Mouse (Mus musculus): ENCODE measurements around the gene Frmd8.
"Not testable (repeated sequence)": the region's sequence is repeated elsewhere in the genome, so short reads cannot be mapped to it uniquely, and the experiment has no call there.

Gene Frmd8

GRCm38 (mm10) chr19:5892262-5892661, 17.2 kb upstream of the Frmd8 start:
- Histone ChIP-seq H3K9me3 (ENCODE audit: low read length) (no peaks in the 10 kb centered on the region), H3K4me3 (replicated peaks; ENCODE audit: low read length) (peak overlapping the region; percentile 77; the same call in 1 of the 2 replicates), H3K36me3 (ENCODE audit: insufficient read depth, low read length) (peaks cover 28% of the 10 kb centered on the region), H3K4me1 (replicated peaks; ENCODE audit: low read depth, low read length) (peaks cover 28% of the 10 kb centered on the region), H3K27me3 (ENCODE audit: insufficient read depth, low read length) (peaks cover 13% of the 10 kb centered on the region)
- TF ChIP-seq POU5F1 (IDR thresholded peaks at IDR 0.05; ENCODE audit: borderline replicate concordance, low read length) = no peak
- no peak for TF ChIP-seq CTCF (conservative IDR thresholded peaks at IDR 0.05; ENCODE audit: low read length)
- TF ChIP-seq NANOG (IDR thresholded peaks at IDR 0.05; ENCODE audit: borderline replicate concordance, low read length) = no peak

- H3K4me3 ChIP-seq (replicated peaks; ENCODE audit: low read length) = no peak overlapping the region; the same call in 1 of the 2 replicates
- no peak for TF ChIP-seq NANOG (IDR thresholded peaks at IDR 0.05; ENCODE audit: borderline replicate concordance, low read length)
- TF ChIP-seq CTCF (conservative IDR thresholded peaks at IDR 0.05; ENCODE audit: low read length) = no peak
- TF ChIP-seq POU5F1 (IDR thresholded peaks at IDR 0.05; ENCODE audit: borderline replicate concordance, low read length) = no peak
- H3K4me1 ChIP-seq (replicated peaks; ENCODE audit: low read depth, low read length) = peaks cover 28% of the 10 kb centered on the region
- no peaks in the 10 kb centered on the region for H3K9me3 ChIP-seq (ENCODE audit: low read length)
- peaks cover 22% of the 10 kb centered on the region for H3K36me3 ChIP-seq (ENCODE audit: insufficient read depth, low read length)
- H3K27me3 ChIP-seq (ENCODE audit: insufficient read depth, low read length) = peaks cover 13% of the 10 kb centered on the region
These were observed 16.6 kb upstream of the Frmd8 start for GRCm38 (mm10) chr19:5891521-5892258.

- no peak for TF ChIP-seq POU5F1 (IDR thresholded peaks at IDR 0.05; ENCODE audit: borderline replicate concordance, low read length)
- Histone ChIP-seq H3K36me3 (ENCODE audit: insufficient read depth, low read length) (peaks cover 9% of the 10 kb centered on the region), H3K9me3 (ENCODE audit: low read length) (no peaks in the 10 kb centered on the region), H3K27me3 (ENCODE audit: insufficient read depth, low read length) (peaks cover 13% of the 10 kb centered on the region), H3K4me1 (replicated peaks; ENCODE audit: low read depth, low read length) (peaks cover 32% of the 10 kb centered on the region), H3K4me3 (replicated peaks; ENCODE audit: low read length) (no peak overlapping the region)
These were observed 14.1 kb upstream of the Frmd8 start for GRCm38 (mm10) chr19:5889211-5889610.

- Histone ChIP-seq H3K4me1 (replicated peaks; ENCODE audit: low read depth, low read length) (peaks cover 29% of the 10 kb centered on the region), H3K27me3 (ENCODE audit: insufficient read depth, low read length) (peaks cover under 1% of the 10 kb centered on the region; the same call in 1 of the 2 replicates), H3K9me3 (ENCODE audit: low read length) (no peaks in the 10 kb centered on the region), H3K36me3 (ENCODE audit: insufficient read depth, low read length) (peaks cover 9% of the 10 kb centered on the region), H3K4me3 (replicated peaks; ENCODE audit: low read length) (no peak overlapping the region)
- TF ChIP-seq NANOG (IDR thresholded peaks at IDR 0.05; ENCODE audit: borderline replicate concordance, low read length) = no peak
- TF ChIP-seq POU5F1 (IDR thresholded peaks at IDR 0.05; ENCODE audit: borderline replicate concordance, low read length) = no peak
- TF ChIP-seq CTCF (conservative IDR thresholded peaks at IDR 0.05; ENCODE audit: low read length) = no peak
These were observed 12.3 kb upstream of the Frmd8 start for GRCm38 (mm10) chr19:5887234-5887815.

- H3K9me3 ChIP-seq (ENCODE audit: low read length) = no peaks in the 10 kb centered on the region
- H3K4me1 ChIP-seq (replicated peaks; ENCODE audit: low read depth, low read length) = peaks cover 20% of the 10 kb centered on the region
- H3K36me3 ChIP-seq (ENCODE audit: insufficient read depth, low read length) = no peaks in the 10 kb centered on the region
- no peak overlapping the region for H3K4me3 ChIP-seq (replicated peaks; ENCODE audit: low read length)
- no peaks in the 10 kb centered on the region for H3K27me3 ChIP-seq (ENCODE audit: insufficient read depth, low read length)
- TF ChIP-seq CTCF (conservative IDR thresholded peaks at IDR 0.05; ENCODE audit: low read length) (peak; percentile 92), NANOG (IDR thresholded peaks at IDR 0.05; ENCODE audit: borderline replicate concordance, low read length) (no peak)
These were observed 10.8 kb upstream of the Frmd8 start for GRCm38 (mm10) chr19:5885838-5886237.

- TF ChIP-seq NANOG (IDR thresholded peaks at IDR 0.05; ENCODE audit: borderline replicate concordance, low read length) = no peak
- TF ChIP-seq CTCF (conservative IDR thresholded peaks at IDR 0.05; ENCODE audit: low read length) = no peak
- TF ChIP-seq POU5F1 (IDR thresholded peaks at IDR 0.05; ENCODE audit: borderline replicate concordance, low read length) = no peak
- peaks cover 28% of the 10 kb centered on the region for H3K4me1 ChIP-seq (replicated peaks; ENCODE audit: low read depth, low read length)
- H3K4me3 ChIP-seq (replicated peaks; ENCODE audit: low read length) = no peak overlapping the region
- no peaks in the 10 kb centered on the region for H3K9me3 ChIP-seq (ENCODE audit: low read length)
- no peaks in the 10 kb centered on the region for H3K36me3 ChIP-seq (ENCODE audit: insufficient read depth, low read length)
- H3K27me3 ChIP-seq (ENCODE audit: insufficient read depth, low read length) = no peaks in the 10 kb centered on the region
These were observed 8.9 kb upstream of the Frmd8 start for GRCm38 (mm10) chr19:5883935-5884334.

- H3K36me3 ChIP-seq (ENCODE audit: insufficient read depth, low read length); H3K4me3 ChIP-seq (replicated peaks; ENCODE audit: low read length); H3K9me3 ChIP-seq (ENCODE audit: low read length); H3K27me3 ChIP-seq (ENCODE audit: insufficient read depth, low read length): not testable (repeated sequence)
- peaks cover 46% of the 10 kb centered on the region for H3K4me1 ChIP-seq (replicated peaks; ENCODE audit: low read depth, low read length)
These were observed 7.0 kb upstream of the Frmd8 start for GRCm38 (mm10) chr19:5882079-5882478.

GRCm38 (mm10) chr19:5881155-5881554, 6.1 kb upstream of the Frmd8 start:
- Histone ChIP-seq H3K4me1 (replicated peaks; ENCODE audit: low read depth, low read length) (peaks cover 48% of the 10 kb centered on the region), H3K9me3 (ENCODE audit: low read length) (no peaks in the 10 kb centered on the region), H3K27me3 (ENCODE audit: insufficient read depth, low read length) (no peaks in the 10 kb centered on the region), H3K36me3 (ENCODE audit: insufficient read depth, low read length) (no peaks in the 10 kb centered on the region), H3K4me3 (replicated peaks; ENCODE audit: low read length) (no peak overlapping the region)
- TF ChIP-seq NANOG (IDR thresholded peaks at IDR 0.05; ENCODE audit: borderline replicate concordance, low read length) = no peak
- no peak for TF ChIP-seq CTCF (conservative IDR thresholded peaks at IDR 0.05; ENCODE audit: low read length)
- no peak for TF ChIP-seq POU5F1 (IDR thresholded peaks at IDR 0.05; ENCODE audit: borderline replicate concordance, low read length)

GRCm38 (mm10) chr19:5879735-5880134, 4.7 kb upstream of the Frmd8 start:
- Histone ChIP-seq H3K9me3 (ENCODE audit: low read length) (no peaks in the 10 kb centered on the region), H3K27me3 (ENCODE audit: insufficient read depth, low read length) (no peaks in the 10 kb centered on the region), H3K36me3 (ENCODE audit: insufficient read depth, low read length) (no peaks in the 10 kb centered on the region), H3K4me3 (replicated peaks; ENCODE audit: low read length) (no peak overlapping the region), H3K4me1 (replicated peaks; ENCODE audit: low read depth, low read length) (peaks cover 54% of the 10 kb centered on the region)
- TF ChIP-seq CTCF (conservative IDR thresholded peaks at IDR 0.05; ENCODE audit: low read length) = no peak
